Mouse (Mus musculus) inflammation-experienced regulatory T-cells, adult 16 weeks (primary cell): ENCODE results near the gene Vmn1r74. TPM values are rescaled to one million over a fixed set of nuclear protein-coding genes. Genes with fewer than 3 reads are reported as not detected.

Experiments
- polyA plus RNA-seq: library from polyadenylated mRNA; unstranded; fragments of 100-300 nt; shearing (Covaris generic); gene quantifications from one replicate; pipeline ENCODE4 v1.2.1, GENCODE M21; 2017

Gene Vmn1r74
- not detected for polyA plus RNA-seq

GRCm38 (mm10) chr7:11833680-11834079 lies at the start of gene Vmn1r74:
Gene Vmn1r74, plus strand, starts transcription at chr7:11833980.

GRCm38 (mm10) chr7:11874330-11874729 lies 40.5 kb downstream of the Vmn1r74 start, which contains the start of gene Vmn1r75:
Gene Vmn1r75, plus strand, starts transcription at chr7:11874630.

Other genes starting within 250 kb of the Vmn1r74 start
- gene Zscan4-ps3, start 224.7 kb upstream of the Vmn1r74 start, polyA plus RNA-seq = not detected
- gene Vmn1r72, start 153.8 kb upstream of the Vmn1r74 start, polyA plus RNA-seq = not detected
- not detected for gene Vmn1r73, start 103.7 kb upstream of the Vmn1r74 start, polyA plus RNA-seq
- gene Vmn1r75, start 40.6 kb downstream of the Vmn1r74 start, polyA plus RNA-seq = not detected
- gene Vmn1r76, start 104.2 kb downstream of the Vmn1r74 start, polyA plus RNA-seq = not detected
- gene Vmn1r77, start 202.8 kb downstream of the Vmn1r74 start, polyA plus RNA-seq = not detected